Mouse (Mus musculus) kidney, adult 2 months (tissue): ENCODE measurements around the gene Grik4.

Experiments
- CTCF ChIP-seq: fragments of 200-500 bp; conservative IDR thresholded peaks from 2 replicates; pipeline ENCODE4 v1.5.1; 2011; ENCODE audit warnings: low read depth, mild to moderate bottlenecking, control low read depth, low read length, moderate library complexity, mixed read lengths; ENCODE audit not compliant: insufficient read depth, insufficient read length
- POLR2A ChIP-seq: fragments of 200-500 bp; IDR thresholded peaks from one replicate; pipeline ENCODE4 v1.6.1; 2011; ENCODE audit warnings: low read depth, low read length, control low read depth

- TF ChIP-seq POLR2A, result no peak
- no peak for TF ChIP-seq CTCF
These were observed 20.1 kb upstream of the Grik4 start for GRCm38 (mm10) chr9:42964366-42964765.
